Mouse (Mus musculus): ENCODE measurements around the gene Ccnl2.
"Not testable (repeated sequence)": the region's sequence is repeated elsewhere in the genome, so short reads cannot be mapped to it uniquely, and the experiment has no call there.

GRCm38 (mm10) chr4:155788833-155789232, 23.5 kb upstream of the Ccnl2 start:
- not testable (repeated sequence) for TF ChIP-seq CTCF, EP300 (IDR thresholded peaks at IDR 0.05; ENCODE audit: low read depth)
